Mouse (Mus musculus) midbrain, embryonic 15.5 days (tissue): ENCODE results near the gene Gmppa. TPM values are rescaled to one million over a fixed set of nuclear protein-coding genes. Genes with fewer than 3 reads are reported as not detected.
A peak's percentile ranks its signal among the peaks of the same experiment; 100 is the strongest.

Experiments
- ATAC-seq: fragments of 200-750 bp; cut with Nextera tagmentation; replicated peaks from 2 replicates; pipeline ENCODE4 v1.8.0; 2017; ENCODE audit warnings: moderate TSS enrichment
- H3K27ac ChIP-seq: fragments of 300-500 bp; sonication (generic); 2 replicates; pipeline ENCODE4 v1.5.1; 2015; ENCODE audit warnings: mild to moderate bottlenecking, inconsistent platforms
- H3K27me3 ChIP-seq: fragments of 300-500 bp; sonication (generic); replicated peaks from 2 replicates; pipeline ENCODE4 v1.6.1; 2015; ENCODE audit warnings: inconsistent platforms
- H3K36me3 ChIP-seq: fragments of 300-500 bp; sonication (generic); replicated peaks from 2 replicates; pipeline ENCODE4 v1.6.1; 2015; ENCODE audit warnings: inconsistent platforms
- H3K4me1 ChIP-seq: fragments of 300-500 bp; sonication (generic); 2 replicates; pipeline ENCODE4 v1.6.1; 2015; ENCODE audit warnings: inconsistent platforms
- H3K4me2 ChIP-seq: fragments of 300-500 bp; sonication (generic); 2 replicates; pipeline ENCODE4 v1.6.1; 2015; ENCODE audit warnings: inconsistent platforms, mild to moderate bottlenecking, moderate library complexity
- H3K4me3 ChIP-seq: fragments of 300-500 bp; sonication (generic); 2 replicates; pipeline ENCODE4 v1.5.1; 2015; ENCODE audit warnings: mild to moderate bottlenecking, inconsistent platforms
- H3K9ac ChIP-seq: fragments of 300-500 bp; sonication (generic); 2 replicates; pipeline ENCODE4 v1.6.1; 2015; ENCODE audit warnings: mild to moderate bottlenecking, inconsistent platforms
- H3K9me3 ChIP-seq: fragments of 300-500 bp; sonication (generic); 2 replicates; pipeline ENCODE4 v1.6.1; 2016; ENCODE audit warnings: inconsistent platforms
- WGBS: fragments of 180-500 bp; shearing (Covaris S2); methylation state at CpG from one replicate; pipeline ENCODE4 v1.1.7; 2015; ENCODE audit warnings: mixed read lengths; 5-methylcytosine and 5-hydroxymethylcytosine counted together
- polyA plus RNA-seq: library from polyadenylated mRNA; unstranded; fragments of >200 nt; fragmentation: Nextera tagmentation; extraction: Ambion mirVana; gene quantifications from 2 replicates; pipeline ENCODE4 v1.2.1, GENCODE M21; 2015

Gene Gmppa
- 86.1 and 98.7 TPM in 2 replicates for polyA plus RNA-seq

DNA sequence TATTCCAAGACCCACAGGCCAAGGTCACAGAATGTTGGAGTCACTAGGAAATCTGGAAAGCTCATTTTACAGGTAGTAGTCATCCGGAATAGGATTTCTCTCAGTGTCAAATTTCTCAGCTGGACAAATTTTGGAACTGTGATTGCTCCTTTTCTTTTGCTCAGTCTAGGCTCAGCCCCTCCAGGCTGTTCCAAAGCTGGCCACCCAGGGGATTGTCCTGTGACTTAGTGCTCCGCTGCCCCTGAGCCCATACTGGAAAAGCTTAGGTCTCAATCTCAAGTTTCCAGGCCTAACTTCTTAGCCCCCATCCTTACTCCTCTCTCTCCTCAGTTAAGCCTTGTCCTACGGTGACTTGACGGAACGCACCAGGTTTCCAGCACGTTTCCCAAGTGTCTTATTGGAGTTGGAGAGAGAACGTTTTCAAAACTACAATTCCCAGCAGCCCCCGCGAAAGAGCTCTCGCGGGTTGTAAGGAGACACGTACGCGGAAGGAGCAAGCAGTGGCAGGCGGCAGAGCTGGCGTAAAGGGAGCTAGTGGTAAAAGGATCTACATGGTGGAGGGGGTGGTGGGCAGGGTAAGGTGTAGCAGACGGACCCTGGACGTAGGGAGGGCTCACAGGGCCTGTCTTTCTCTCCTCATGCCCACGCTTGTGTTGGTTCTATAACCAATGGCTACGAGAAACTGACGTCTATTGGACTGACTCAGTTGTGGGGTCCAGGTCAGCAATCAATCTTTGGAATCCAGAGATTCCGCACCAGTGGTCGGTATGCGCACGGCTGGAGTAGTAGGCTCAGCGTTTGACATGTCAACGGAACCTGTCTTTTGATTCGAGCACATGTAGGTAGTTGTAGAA is at the start of gene Gmppa:
Gene Gmppa (plus strand): TSS at position 456 of the 854 bp plus-strand sequence.
- peak; percentile 82 for ATAC-seq
- Histone ChIP-seq H3K9me3 (no peaks in the 10 kb centered on the region), H3K9ac (peak within 1 kb of the TSS; percentile 61), H3K4me1 (peaks cover 25% of the 10 kb centered on the region), H3K4me2 (peak within 1 kb of the TSS; percentile 66), H3K4me3 (peak within 1 kb of the TSS; percentile 61), H3K36me3 (no peaks in the 10 kb centered on the region), H3K27me3 (no peaks in the 10 kb centered on the region), H3K27ac (peak within 1 kb of the TSS; percentile 80)
- 6% methylated on average over 28 of the region's 28 CpGs for WGBS

GRCm38 (mm10) chr1:75386149-75386548 is 49.6 kb upstream of the Gmppa start:
- Histone ChIP-seq H3K27ac (no peak overlapping the region), H3K4me2 (peak overlapping the region; percentile 37), H3K4me3 (no peak overlapping the region; the same call in 1 of the 2 replicates), H3K36me3 (no peaks in the 10 kb centered on the region), H3K9ac (peak overlapping the region; percentile 10; the same call in 1 of the 2 replicates), H3K9me3 (no peaks in the 10 kb centered on the region), H3K4me1 (peaks cover 72% of the 10 kb centered on the region), H3K27me3 (peaks cover 33% of the 10 kb centered on the region)
- 0 out of 2 replicates have a peak, but pooled peaks have one; percentile 10 for ATAC-seq
- WGBS = 34% methylated on average over 4 of the region's 4 CpGs

DNA sequence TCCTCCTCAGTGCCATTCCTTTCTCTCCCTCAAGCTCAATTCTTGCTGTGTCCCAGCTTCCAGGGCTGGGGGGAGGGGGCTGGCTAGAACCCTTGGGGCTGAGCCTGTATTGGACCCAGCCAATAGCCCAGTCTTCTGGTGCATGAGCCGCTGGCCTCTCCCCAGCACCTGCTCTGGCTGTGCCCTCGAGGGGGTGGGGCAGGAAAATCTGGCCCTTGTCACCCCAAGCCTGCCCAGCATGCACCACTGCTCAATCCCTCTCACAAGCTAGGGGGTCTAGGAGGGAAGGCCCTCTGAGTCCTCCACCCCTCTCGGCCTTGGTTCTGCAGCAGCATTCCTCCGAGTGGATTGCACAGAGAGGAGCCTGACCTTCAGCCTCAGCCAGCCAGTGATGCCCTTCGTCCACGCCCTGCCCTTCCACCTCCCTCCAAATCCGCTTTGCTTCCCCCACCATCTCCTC is 48.2 kb upstream of the Gmppa start:
- Histone ChIP-seq H3K4me1 (peaks cover 64% of the 10 kb centered on the region), H3K27ac (no peak overlapping the region), H3K36me3 (peaks cover 3% of the 10 kb centered on the region; the same call in 1 of the 2 replicates), H3K9me3 (no peaks in the 10 kb centered on the region), H3K9ac (no peak overlapping the region), H3K4me3 (peak overlapping the region; percentile 20), H3K4me2 (peak overlapping the region; percentile 41; the same call in 1 of the 2 replicates), H3K27me3 (peaks cover 33% of the 10 kb centered on the region)
- 15% methylated on average over 7 of the region's 7 CpGs for WGBS
- no peak for ATAC-seq

- Histone ChIP-seq H3K9ac (peak overlapping the region; percentile 10; the same call in 1 of the 2 replicates), H3K4me3 (peak overlapping the region; percentile 20), H3K4me2 (peak overlapping the region; percentile 41), H3K36me3 (peaks cover 3% of the 10 kb centered on the region; the same call in 1 of the 2 replicates), H3K27me3 (peaks cover 33% of the 10 kb centered on the region), H3K27ac (no peak overlapping the region), H3K9me3 (no peaks in the 10 kb centered on the region), H3K4me1 (peaks cover 60% of the 10 kb centered on the region)
- 4% methylated on average over 94 of the region's 94 CpGs for WGBS
- no peak for ATAC-seq
Measured at GRCm38 (mm10) chr1:75387929-75388897, 47.5 kb upstream of the Gmppa start.

- 0 out of 2 replicates have a peak overlapping the region, but pooled peaks have one; percentile 10 for H3K9ac ChIP-seq
- H3K4me1 ChIP-seq = peaks cover 54% of the 10 kb centered on the region
- peak overlapping the region; percentile 20 for H3K4me3 ChIP-seq
- no peak overlapping the region for H3K27ac ChIP-seq
- ATAC-seq = no peak
- 20% methylated on average over 23 of the region's 23 CpGs for WGBS
- peaks cover 33% of the 10 kb centered on the region for H3K27me3 ChIP-seq
- H3K36me3 ChIP-seq = peaks cover 3% of the 10 kb centered on the region; the same call in 1 of the 2 replicates
- H3K9me3 ChIP-seq = no peaks in the 10 kb centered on the region
- peak overlapping the region; percentile 41 for H3K4me2 ChIP-seq
Measured at GRCm38 (mm10) chr1:75388898-75389515, 46.7 kb upstream of the Gmppa start.

DNA sequence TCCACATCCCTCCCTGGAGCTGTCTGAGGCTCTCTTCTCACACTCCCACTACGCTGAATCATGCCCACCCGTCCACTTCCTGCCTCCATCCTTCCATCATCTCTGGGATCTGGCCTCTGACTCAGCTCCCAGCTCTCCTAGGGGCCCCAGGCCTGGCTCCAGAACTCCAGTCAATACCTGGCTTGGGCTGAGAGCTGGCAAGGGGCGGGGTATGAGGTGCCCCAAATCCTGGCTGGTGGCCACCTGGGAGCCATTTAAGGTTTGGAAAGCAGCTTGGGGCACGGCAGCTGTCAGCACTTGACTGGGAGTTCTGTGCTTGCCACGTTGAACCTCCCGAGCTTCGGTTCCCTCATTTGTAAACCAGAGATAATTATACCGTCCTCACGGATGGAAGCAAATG is 42.6 kb upstream of the Gmppa start:
- no peak for ATAC-seq
- Histone ChIP-seq H3K36me3 (peaks cover 7% of the 10 kb centered on the region; the same call in 1 of the 2 replicates), H3K27me3 (peaks cover 19% of the 10 kb centered on the region), H3K9me3 (no peaks in the 10 kb centered on the region), H3K4me1 (peaks cover 13% of the 10 kb centered on the region), H3K4me3 (no peak overlapping the region), H3K9ac (no peak overlapping the region), H3K27ac (no peak overlapping the region), H3K4me2 (no peak overlapping the region)
- 64% methylated on average over 9 of the region's 9 CpGs for WGBS

DNA sequence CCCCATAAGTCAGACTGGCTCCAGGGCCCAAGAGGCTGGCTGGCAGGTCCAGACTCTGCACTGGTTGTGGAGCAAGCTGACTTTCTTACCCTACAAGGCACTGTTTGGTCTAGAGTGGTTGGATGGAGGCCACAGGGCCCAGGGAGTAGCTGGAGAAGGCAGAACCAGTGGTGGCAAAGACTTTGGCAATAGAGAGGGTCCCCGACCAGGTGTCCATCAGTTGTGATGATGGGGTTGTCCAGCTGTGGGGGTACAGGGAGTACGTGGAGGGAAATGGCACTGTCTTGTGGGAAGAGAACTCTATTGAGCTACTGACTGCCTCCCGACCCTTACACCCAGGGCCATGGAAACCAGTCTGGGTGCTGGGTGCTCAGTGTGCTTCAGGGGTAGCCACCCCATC is 41.9 kb upstream of the Gmppa start:
- Histone ChIP-seq H3K36me3 (peaks cover 7% of the 10 kb centered on the region; the same call in 1 of the 2 replicates), H3K9ac (no peak overlapping the region), H3K27ac (no peak overlapping the region), H3K4me3 (no peak overlapping the region), H3K4me2 (no peak overlapping the region), H3K4me1 (peaks cover 11% of the 10 kb centered on the region), H3K9me3 (no peaks in the 10 kb centered on the region), H3K27me3 (peaks cover 13% of the 10 kb centered on the region; the same call in 1 of the 2 replicates)
- 81% methylated on average over 3 of the region's 3 CpGs for WGBS
- no peak for ATAC-seq

DNA sequence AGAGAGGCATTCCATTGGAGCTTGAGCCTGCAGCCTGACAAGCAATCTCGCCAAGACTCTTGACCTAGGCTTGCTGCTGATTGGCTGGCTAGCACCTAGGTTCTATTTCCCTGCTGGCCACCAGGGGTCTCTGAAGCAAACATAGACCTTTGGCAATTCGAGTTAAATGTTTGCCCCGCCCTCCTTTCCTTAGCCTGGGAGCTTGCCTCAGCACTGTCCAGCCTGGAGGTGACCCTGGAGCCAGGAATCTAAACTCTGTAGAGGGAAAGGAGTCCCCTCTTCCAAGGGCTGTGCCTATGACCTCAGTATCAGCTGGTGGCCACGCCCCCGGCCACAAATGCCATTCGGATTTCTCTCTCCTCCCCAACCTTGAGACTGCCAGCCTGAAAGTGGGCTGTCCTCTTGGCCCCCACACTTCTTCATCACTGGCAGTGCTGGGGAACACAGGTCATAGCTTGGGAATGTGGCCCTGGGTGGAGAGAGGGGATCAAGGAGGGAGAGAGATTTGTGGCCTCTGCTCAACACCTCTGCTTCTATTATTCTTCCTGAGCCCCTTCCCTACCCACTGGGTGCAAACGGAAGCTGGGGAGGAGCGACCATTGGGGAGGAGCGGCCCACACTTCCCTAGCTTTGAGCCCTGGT is 36.8 kb upstream of the Gmppa start:
- Histone ChIP-seq H3K36me3 (peaks cover 26% of the 10 kb centered on the region; the same call in 1 of the 2 replicates), H3K9me3 (no peaks in the 10 kb centered on the region), H3K4me2 (no peak overlapping the region), H3K27ac (0 out of 2 replicates have a peak overlapping the region, but pooled peaks have one; percentile 5), H3K27me3 (no peaks in the 10 kb centered on the region), H3K9ac (no peak overlapping the region), H3K4me3 (no peak overlapping the region), H3K4me1 (peaks cover 23% of the 10 kb centered on the region)
- WGBS = 17% methylated on average over 9 of the region's 9 CpGs
- ATAC-seq = peak; percentile 41; the same call in 1 of the 2 replicates

DNA sequence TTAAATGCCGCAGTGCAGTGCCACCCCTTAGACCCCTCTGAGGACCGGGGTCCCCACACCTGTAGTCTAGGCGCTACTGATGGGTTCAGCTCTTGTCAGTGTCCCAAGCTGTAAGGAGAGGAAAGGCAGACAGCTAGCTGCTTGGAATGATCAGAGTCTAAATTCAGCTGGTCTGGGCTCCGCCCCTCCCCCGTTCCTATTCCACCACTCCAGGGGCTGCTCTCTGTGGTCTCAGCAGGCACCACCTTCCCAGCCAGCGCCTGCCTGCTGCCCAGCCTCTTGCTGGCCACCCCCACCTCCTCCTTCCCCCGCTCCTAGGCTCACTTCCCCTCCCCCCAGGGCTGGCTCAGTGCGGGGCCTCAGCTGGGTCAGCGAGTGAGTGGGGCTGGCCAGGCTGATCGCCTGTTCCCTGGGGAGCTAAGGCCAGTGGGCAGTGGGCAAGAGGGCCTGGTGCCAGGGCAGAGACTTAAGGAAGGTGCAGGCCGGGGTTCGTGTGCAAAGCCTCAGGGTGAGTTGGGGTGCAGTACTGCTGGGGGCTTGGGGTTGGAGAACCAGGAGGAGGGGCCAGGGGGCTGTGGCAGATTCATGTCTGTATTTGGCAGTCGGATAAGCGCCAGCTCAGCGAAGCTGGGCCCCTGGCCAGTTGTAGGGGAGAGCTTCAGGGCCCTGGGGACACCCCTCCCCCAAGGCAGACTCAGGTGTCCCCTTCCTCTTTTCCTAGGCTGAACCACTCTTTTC is 35.8 kb upstream of the Gmppa start:
- no peaks in the 10 kb centered on the region for H3K27me3 ChIP-seq
- no peak overlapping the region for H3K9ac ChIP-seq
- peak overlapping the region; percentile 12; the same call in 1 of the 2 replicates for H3K27ac ChIP-seq
- peak; percentile 51 for ATAC-seq
- peaks cover 28% of the 10 kb centered on the region; the same call in 1 of the 2 replicates for H3K36me3 ChIP-seq
- H3K4me1 ChIP-seq = peaks cover 23% of the 10 kb centered on the region
- no peak overlapping the region for H3K4me3 ChIP-seq
- H3K9me3 ChIP-seq = no peaks in the 10 kb centered on the region
- 10% methylated on average over 15 of the region's 15 CpGs for WGBS
- H3K4me2 ChIP-seq = peak overlapping the region; percentile 27

DNA sequence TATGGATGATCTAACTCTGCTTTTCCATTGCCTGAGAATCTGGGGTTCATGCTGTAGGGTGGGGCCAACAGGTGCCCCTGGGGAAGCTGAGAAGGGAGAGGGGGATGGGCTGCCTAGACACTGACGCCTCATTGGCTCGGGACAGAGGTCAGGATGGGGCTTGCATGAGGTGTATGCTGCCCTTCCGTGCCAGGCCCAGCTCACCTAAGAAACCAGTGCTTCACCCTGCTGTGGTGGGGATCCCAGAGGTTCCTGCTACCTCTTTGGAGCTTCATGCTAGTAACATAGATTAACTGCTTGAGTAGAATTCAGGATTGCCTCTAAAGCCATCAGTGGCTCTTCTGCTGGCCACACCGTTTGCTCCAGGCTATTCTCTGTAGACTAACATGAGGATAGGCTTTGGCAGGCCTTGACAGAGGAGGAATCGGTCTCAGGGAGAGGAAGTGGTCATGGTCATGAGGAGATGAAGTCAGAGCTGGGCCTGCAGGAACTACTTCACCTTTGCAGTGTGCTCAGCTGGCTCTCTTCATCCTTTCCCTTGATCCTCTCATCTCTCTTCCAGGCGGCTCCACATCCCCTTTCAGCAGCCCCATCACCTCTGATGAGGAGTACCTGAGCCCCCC is 35.1 kb upstream of the Gmppa start:
- peaks cover 23% of the 10 kb centered on the region for H3K4me1 ChIP-seq
- no peak; the same call in 1 of the 2 replicates for ATAC-seq
- H3K4me3 ChIP-seq = no peak overlapping the region
- no peaks in the 10 kb centered on the region for H3K27me3 ChIP-seq
- 48% methylated on average over 6 of the region's 6 CpGs for WGBS
- peaks cover 28% of the 10 kb centered on the region; the same call in 1 of the 2 replicates for H3K36me3 ChIP-seq
- H3K4me2 ChIP-seq = peak overlapping the region; percentile 27; the same call in 1 of the 2 replicates
- H3K27ac ChIP-seq = no peak overlapping the region
- no peaks in the 10 kb centered on the region for H3K9me3 ChIP-seq
- H3K9ac ChIP-seq = no peak overlapping the region
